ENCODE assay signal across 8 mouse cellular contexts in genomic region chr7:46378983-46379382, GRCm38 (mm10). TPM values are rescaled to one million over a fixed set of nuclear protein-coding genes. Genes with fewer than 3 reads are reported as not detected.
DNase-seq lines count a peak whose midpoint lies in the region; ATAC-seq and TF ChIP-seq lines count a peak whose summit lies in the region.

No protein-coding gene starts in this region.

- H3K4me2 ChIP-seq in hindbrain, embryonic 12.5 days (replicated peaks) = no peak overlapping the region

- H3K4me3 ChIP-seq in hindbrain, embryonic 10.5 days = no peak overlapping the region
- no peak overlapping the region for H3K4me3 ChIP-seq in hindbrain, embryonic 12.5 days
- peak overlapping the region; percentile 75 for H3K4me3 ChIP-seq in gastrocnemius, adult 2 months

- peaks cover 26% of the 10 kb centered on the region for H3K4me1 ChIP-seq in hindbrain, embryonic 10.5 days (replicated peaks)
- peaks cover 26% of the 10 kb centered on the region for H3K4me1 ChIP-seq in hindbrain, embryonic 12.5 days

- no peaks in the 10 kb centered on the region for H3K36me3 ChIP-seq in hindbrain, embryonic 10.5 days
- H3K36me3 ChIP-seq in hindbrain, embryonic 12.5 days = no peaks in the 10 kb centered on the region

- intact Hi-C loops in gastrocnemius, adult 2 months (cut with DNase I) = loop anchor here (1.0 to 2.0 kb wide), 3 partner anchors 95 to 282 kb away; no protein-coding TSS in a partner anchor

- H3K9ac ChIP-seq in hindbrain, embryonic 12.5 days = no peak overlapping the region

- peak; percentile 83 for TF ChIP-seq CTCF in gastrocnemius, adult 2 months (IDR thresholded peaks at IDR 0.05)

- ATAC-seq in hindbrain, embryonic 12.5 days (ENCODE audit: low FRiP score) = no peak
- ATAC-seq in megakaryocyte-erythroid progenitor cell, adult 5-6 weeks (replicated peaks; ENCODE audit: low FRiP score, low TSS enrichment, poor library complexity, severe bottlenecking) = peak; percentile 67; the same call in 1 of the 2 replicates

- 8% methylated on average over 16 of the region's 16 CpGs for WGBS in hindbrain, embryonic 10.5 days
- WGBS in hindbrain, embryonic 12.5 days = 11% methylated on average over 16 of the region's 16 CpGs

- peaks cover 69% of the 10 kb centered on the region for H3K27me3 ChIP-seq in hindbrain, embryonic 10.5 days (ENCODE audit: insufficient read depth, poor library complexity, severe bottlenecking)
- peaks cover 68% of the 10 kb centered on the region for H3K27me3 ChIP-seq in hindbrain, embryonic 12.5 days

- no peak overlapping the region for H3K27ac ChIP-seq in hindbrain, embryonic 10.5 days
- no peak overlapping the region for H3K27ac ChIP-seq in hindbrain, embryonic 12.5 days
- peak overlapping the region; percentile 96 for H3K27ac ChIP-seq in gastrocnemius, adult 2 months

- peak; percentile 52 for DNase-seq in hindbrain, embryonic 10.5 days (ENCODE audit: low spot score)
- peak; percentile 63 to 67 for DNase-seq in CD8-positive naive resting alpha-beta T cell, adult 2 months (ENCODE audit: low read depth in 2 of 2, low spot score in 2 of 2)
- DNase-seq in brain, adult 2 months (ENCODE audit: low read depth, low spot score) = peak; percentile 79
- peak; percentile 91 for DNase-seq in gastrocnemius, adult 2 months
- peak; percentile 77 to 80 for DNase-seq in layer of hippocampus, postnatal 10 days (ENCODE audit: low spot score in 2 of 2)
- DNase-seq in testis, postnatal 14 days (ENCODE audit: low spot score) = peak; percentile 77

- no peaks in the 10 kb centered on the region for H3K9me3 ChIP-seq in hindbrain, embryonic 10.5 days
- H3K9me3 ChIP-seq in hindbrain, embryonic 12.5 days (replicated peaks) = no peaks in the 10 kb centered on the region

RNA-seq across cellular contexts. Expression of gene Myod1, which starts 2.7 kb away (rescaled TPM):
- 0.18 and 0.25 TPM in 2 replicates for polyA plus RNA-seq in hindbrain, embryonic 10.5 days (2016; fragmentation: Nextera tagmentation; extraction: Ambion mirVana)
- polyA plus RNA-seq in hindbrain, embryonic 12.5 days (2016; fragmentation: Nextera tagmentation; extraction: Ambion mirVana) = 2.6 and 12.1 TPM in 2 replicates
- 10 to 100 TPM; 17.3 to 21.3 TPM for total RNA-seq in gastrocnemius, adult 2 months (2021)
- not detected for total RNA-seq in layer of hippocampus, postnatal 10 days (2021)
- total RNA-seq in megakaryocyte-erythroid progenitor cell, adult 5-6 weeks (2014; fragmentation: Nextera tagmentation) = not detected in 2 replicates
- total RNA-seq in megakaryocyte-erythroid progenitor cell, adult 5-6 weeks (2017) = not detected in 2 replicates

RNA-seq across cellular contexts. Expression of gene Kcnc1, which starts 17.3 kb away (rescaled TPM):
- polyA plus RNA-seq in hindbrain, embryonic 10.5 days (2016; fragmentation: Nextera tagmentation; extraction: Ambion mirVana) = 0.83 and 2.3 TPM in 2 replicates
- 8.2 and 9.8 TPM in 2 replicates for polyA plus RNA-seq in hindbrain, embryonic 12.5 days (2016; fragmentation: Nextera tagmentation; extraction: Ambion mirVana)
- 10 to 100 TPM; 38.9 to 66.6 TPM for total RNA-seq in gastrocnemius, adult 2 months (2021)
- total RNA-seq in layer of hippocampus, postnatal 10 days (2021) = 10 to 100 TPM; 48.4 to 54.0 TPM
- total RNA-seq in megakaryocyte-erythroid progenitor cell, adult 5-6 weeks (2014; fragmentation: Nextera tagmentation) = 1.1 and 10.7 TPM in 2 replicates
- total RNA-seq in megakaryocyte-erythroid progenitor cell, adult 5-6 weeks (2017) = 0.19 and 0.84 TPM in 2 replicates

Comparison
In these comparisons a context has a peak if more than half of its experiments do, and no peak if none do; other contexts are left out.
1. RNA of gene Myod1, which starts 2.7 kb away (total RNA-seq): 17.3 to 21.3 TPM in gastrocnemius, adult 2 months; not detected in layer of hippocampus, postnatal 10 days and not detected in megakaryocyte-erythroid progenitor cell, adult 5-6 weeks; every median in the first group is over 10 times any median in the second.
2. Peak in every context shown above with its lines, with median percentiles within 50 percentile points of each other: DNase-seq.